Mouse (Mus musculus) ES-Bruce4 (cell line): ENCODE measurements around the gene Slc7a1. TPM values are rescaled to one million over a fixed set of nuclear protein-coding genes. Genes with fewer than 3 reads are reported as not detected.

Experiments
- H3K27ac ChIP-seq: 2 replicates; pipeline ENCODE4 v1.5.1; 2012; ENCODE audit warnings: low read length, inconsistent platforms; ENCODE audit not compliant: insufficient read depth
- H3K27me3 ChIP-seq: 2 replicates; pipeline ENCODE4 v1.6.1; 2012; ENCODE audit warnings: mild to moderate bottlenecking, low read length, inconsistent platforms; ENCODE audit not compliant: control insufficient read depth, poor library complexity, insufficient read depth, severe bottlenecking
- H3K36me3 ChIP-seq: 2 replicates; pipeline ENCODE4 v1.6.1; 2012; ENCODE audit warnings: inconsistent platforms, mild to moderate bottlenecking, low read length, moderate library complexity; ENCODE audit not compliant: control insufficient read depth, poor library complexity, insufficient read depth, severe bottlenecking
- H3K4me1 ChIP-seq: one replicate; pipeline ENCODE4 v1.8.1; 2011; ENCODE audit warnings: low read length; ENCODE audit not compliant: control insufficient read depth, insufficient read depth
- H3K4me3 ChIP-seq: 2 replicates; pipeline ENCODE4 v1.5.1; 2011; ENCODE audit warnings: low read depth, mild to moderate bottlenecking, low read length
- H3K9ac ChIP-seq: 2 replicates; pipeline ENCODE4 v1.6.1; 2012; ENCODE audit warnings: low read depth, mild to moderate bottlenecking, inconsistent platforms; ENCODE audit not compliant: poor library complexity, severe bottlenecking
- H3K9me3 ChIP-seq: replicated peaks from 2 replicates; pipeline ENCODE4 v1.6.1; 2012; ENCODE audit warnings: mild to moderate bottlenecking, low read length, inconsistent platforms; ENCODE audit not compliant: control insufficient read depth, poor library complexity, insufficient read depth, severe bottlenecking
- CTCF ChIP-seq: IDR thresholded peaks from one replicate; pipeline ENCODE4 v1.8.1; 2011; ENCODE audit warnings: low read depth, low read length
- EP300 ChIP-seq: IDR thresholded peaks from 2 replicates; pipeline ENCODE4 v1.6.1; 2011; ENCODE audit warnings: low read depth, low read length; ENCODE audit not compliant: insufficient read depth
- POLR2A ChIP-seq: IDR thresholded peaks from one replicate; pipeline ENCODE4 v1.8.1; 2011; ENCODE audit warnings: low read length; ENCODE audit not compliant: insufficient read depth
- polyA plus RNA-seq: library from polyadenylated mRNA; stranded (reverse); fragments of >200 nt; gene quantifications from 2 replicates; pipeline ENCODE4 v1.2.4, GENCODE M21; 2011; ENCODE audit warnings: low read depth; ENCODE audit not compliant: missing spikeins, insufficient read depth, insufficient read length

Slc7a1 gene
- polyA plus RNA-seq, 1 experiment, result 27.1 TPM

GRCm38 (mm10) chr5:148369178-148369577 is 30.5 kb downstream of the Slc7a1 start:
- Histone ChIP-seq H3K9ac (no peak overlapping the region), H3K4me1 (peaks cover 9% of the 10 kb centered on the region), H3K4me3 (no peak overlapping the region), H3K27ac (no peak overlapping the region), H3K27me3 (no peaks in the 10 kb centered on the region), H3K9me3 (no peaks in the 10 kb centered on the region), H3K36me3 (no peaks in the 10 kb centered on the region)
- TF ChIP-seq POLR2A (no peak), CTCF (peak; percentile 31)

GRCm38 (mm10) chr5:148367816-148368215 is 31.9 kb downstream of the Slc7a1 start:
- H3K36me3 ChIP-seq, result no peaks in the 10 kb centered on the region
- no peak for TF ChIP-seq POLR2A
- no peak for TF ChIP-seq CTCF
- no peak for TF ChIP-seq EP300
- H3K9ac ChIP-seq, result no peak overlapping the region
- no peaks in the 10 kb centered on the region for H3K9me3 ChIP-seq
- no peak overlapping the region for H3K27ac ChIP-seq
- H3K27me3 ChIP-seq, result no peaks in the 10 kb centered on the region
- peaks cover 4% of the 10 kb centered on the region for H3K4me1 ChIP-seq
- no peak overlapping the region for H3K4me3 ChIP-seq

GRCm38 (mm10) chr5:148366455-148366854 is 33.2 kb downstream of the Slc7a1 start:
- no peaks in the 10 kb centered on the region for H3K36me3 ChIP-seq
- no peak for TF ChIP-seq CTCF
- no peak for TF ChIP-seq POLR2A
- no peak for TF ChIP-seq EP300
- no peaks in the 10 kb centered on the region for H3K9me3 ChIP-seq
- H3K4me1 ChIP-seq, result peaks cover 7% of the 10 kb centered on the region
- H3K4me3 ChIP-seq, result no peak overlapping the region
- no peak overlapping the region for H3K9ac ChIP-seq
- H3K27ac ChIP-seq, result no peak overlapping the region
- H3K27me3 ChIP-seq, result no peaks in the 10 kb centered on the region

GRCm38 (mm10) chr5:148363441-148364113 is 36.1 kb downstream of the Slc7a1 start:
- Histone ChIP-seq H3K27ac (no peak overlapping the region), H3K36me3 (0 out of 2 replicates have a peak, but pooled peaks cover 3% of the 10 kb centered on the region), H3K9ac (no peak overlapping the region), H3K4me3 (no peak overlapping the region), H3K27me3 (no peaks in the 10 kb centered on the region), H3K4me1 (peaks cover 7% of the 10 kb centered on the region), H3K9me3 (no peaks in the 10 kb centered on the region)
- TF ChIP-seq EP300 (no peak), CTCF (no peak), POLR2A (no peak)

GRCm38 (mm10) chr5:148362296-148362695 is 37.4 kb downstream of the Slc7a1 start:
- H3K27ac ChIP-seq, result no peak overlapping the region
- no peaks in the 10 kb centered on the region for H3K9me3 ChIP-seq
- no peak overlapping the region for H3K9ac ChIP-seq
- H3K27me3 ChIP-seq, result no peaks in the 10 kb centered on the region
- TF ChIP-seq CTCF (no peak), POLR2A (no peak), EP300 (no peak)
- peaks cover 7% of the 10 kb centered on the region for H3K4me1 ChIP-seq
- no peak overlapping the region for H3K4me3 ChIP-seq
- 0 out of 2 replicates have a peak, but pooled peaks cover 3% of the 10 kb centered on the region for H3K36me3 ChIP-seq

- no peaks in the 10 kb centered on the region for H3K9me3 ChIP-seq
- no peak overlapping the region for H3K27ac ChIP-seq
- H3K4me3 ChIP-seq, result no peak overlapping the region
Observed at GRCm38 (mm10) chr5:148361759-148362010, 38.0 kb downstream of the Slc7a1 start.

More at GRCm38 (mm10) chr5:148361759-148362010, 38.0 kb downstream of the Slc7a1 start:
- no peak for TF ChIP-seq CTCF
- no peak for TF ChIP-seq EP300
- Histone ChIP-seq H3K27me3 (no peaks in the 10 kb centered on the region), H3K9ac (no peak overlapping the region), H3K4me1 (peaks cover 7% of the 10 kb centered on the region), H3K36me3 (0 out of 2 replicates have a peak, but pooled peaks cover 3% of the 10 kb centered on the region)
